Mouse (Mus musculus): ENCODE measurements around the gene Nme3. TPM values are rescaled to one million over a fixed set of nuclear protein-coding genes. Genes with fewer than 3 reads are reported as not detected.

Gene Nme3
- polyA plus RNA-seq, 1 experiment from 2014 or later, result 84.6 TPM

GRCm38 (mm10) chr17:24874989-24875388, 21.3 kb upstream of the Nme3 start:
- Histone ChIP-seq H3K4me2 (replicated peaks; ENCODE audit: low read depth, low read length) (no peak overlapping the region), H3K9me3 (ENCODE audit: control insufficient read depth, low read length) (no peaks in the 10 kb centered on the region), H3K4me1 (ENCODE audit: control insufficient read depth, insufficient read depth, low read length) (no peaks in the 10 kb centered on the region), H3K36me3 (ENCODE audit: control insufficient read depth, insufficient read depth, low read length) (no peaks in the 10 kb centered on the region), H3K4me3 (ENCODE audit: low read length) (no peak overlapping the region), H3K9ac (ENCODE audit: low read depth, low read length) (no peak overlapping the region), H3K27me3 (ENCODE audit: control insufficient read depth, insufficient read depth, low read length) (no peaks in the 10 kb centered on the region), H3K27ac (ENCODE audit: low read depth, low read length) (no peak overlapping the region)
- ATAC-seq (ENCODE audit: low FRiP score, low TSS enrichment), result no peak
- WGBS, result 84% methylated on average over 8 of the region's 8 CpGs

- WGBS, result 50% methylated on average over 10 of the region's 10 CpGs
- no peaks in the 10 kb centered on the region for H3K9me3 ChIP-seq (ENCODE audit: control insufficient read depth, low read length)
Observed at GRCm38 (mm10) chr17:24877336-24878116, 18.8 kb upstream of the Nme3 start.

GRCm38 (mm10) chr17:24878117-24878397, 18.2 kb upstream of the Nme3 start:
- Histone ChIP-seq H3K4me1 (ENCODE audit: control insufficient read depth, insufficient read depth, low read length) (no peaks in the 10 kb centered on the region), H3K9ac (ENCODE audit: low read depth, low read length) (no peak overlapping the region), H3K4me3 (ENCODE audit: low read length) (no peak overlapping the region), H3K27ac (ENCODE audit: low read depth, low read length) (no peak overlapping the region), H3K27me3 (ENCODE audit: control insufficient read depth, insufficient read depth, low read length) (no peaks in the 10 kb centered on the region), H3K36me3 (ENCODE audit: control insufficient read depth, insufficient read depth, low read length) (peaks cover 4% of the 10 kb centered on the region), H3K9me3 (ENCODE audit: control insufficient read depth, low read length) (no peaks in the 10 kb centered on the region), H3K4me2 (replicated peaks; ENCODE audit: low read depth, low read length) (no peak overlapping the region)
- no peak for ATAC-seq (ENCODE audit: low FRiP score, low TSS enrichment)
- WGBS, result 24% methylated on average over 5 of the region's 5 CpGs

More at GRCm38 (mm10) chr17:24877336-24878116, 18.8 kb upstream of the Nme3 start:
- Histone ChIP-seq H3K27ac (ENCODE audit: low read depth, low read length) (no peak overlapping the region), H3K36me3 (ENCODE audit: control insufficient read depth, insufficient read depth, low read length) (no peaks in the 10 kb centered on the region; the same call in 1 of the 2 replicates), H3K27me3 (ENCODE audit: control insufficient read depth, insufficient read depth, low read length) (no peaks in the 10 kb centered on the region), H3K4me2 (replicated peaks; ENCODE audit: low read depth, low read length) (no peak overlapping the region), H3K4me1 (ENCODE audit: control insufficient read depth, insufficient read depth, low read length) (no peaks in the 10 kb centered on the region), H3K4me3 (ENCODE audit: low read length) (no peak overlapping the region), H3K9ac (ENCODE audit: low read depth, low read length) (no peak overlapping the region)
- no peak for ATAC-seq (ENCODE audit: low FRiP score, low TSS enrichment)

- 79% methylated on average over 8 of the region's 8 CpGs for WGBS
- Histone ChIP-seq H3K36me3 (ENCODE audit: control insufficient read depth, insufficient read depth, low read length) (peaks cover 9% of the 10 kb centered on the region), H3K9ac (ENCODE audit: low read depth, low read length) (no peak overlapping the region)
Observed at GRCm38 (mm10) chr17:24878531-24878930, 17.8 kb upstream of the Nme3 start.

GRCm38 (mm10) chr17:24881738-24882440, 14.4 kb upstream of the Nme3 start:
- 47% methylated on average over 7 of the region's 7 CpGs for WGBS
- Histone ChIP-seq H3K4me1 (ENCODE audit: control insufficient read depth, insufficient read depth, low read length) (peaks cover 8% of the 10 kb centered on the region), H3K4me3 (ENCODE audit: low read length) (no peak overlapping the region), H3K9me3 (ENCODE audit: control insufficient read depth, low read length) (no peaks in the 10 kb centered on the region), H3K9ac (ENCODE audit: low read depth, low read length) (no peak overlapping the region), H3K27ac (ENCODE audit: low read depth, low read length) (no peak overlapping the region), H3K36me3 (ENCODE audit: control insufficient read depth, insufficient read depth, low read length) (peaks cover 16% of the 10 kb centered on the region), H3K4me2 (replicated peaks; ENCODE audit: low read depth, low read length) (no peak overlapping the region), H3K27me3 (ENCODE audit: control insufficient read depth, insufficient read depth, low read length) (no peaks in the 10 kb centered on the region)
- ATAC-seq (ENCODE audit: low FRiP score, low TSS enrichment), result no peak

More at GRCm38 (mm10) chr17:24878531-24878930, 17.8 kb upstream of the Nme3 start:
- Histone ChIP-seq H3K4me1 (ENCODE audit: control insufficient read depth, insufficient read depth, low read length) (no peaks in the 10 kb centered on the region), H3K9me3 (ENCODE audit: control insufficient read depth, low read length) (no peaks in the 10 kb centered on the region), H3K27ac (ENCODE audit: low read depth, low read length) (no peak overlapping the region), H3K4me2 (replicated peaks; ENCODE audit: low read depth, low read length) (no peak overlapping the region), H3K27me3 (ENCODE audit: control insufficient read depth, insufficient read depth, low read length) (no peaks in the 10 kb centered on the region), H3K4me3 (ENCODE audit: low read length) (no peak overlapping the region)
- ATAC-seq (ENCODE audit: low FRiP score, low TSS enrichment), result no peak

GRCm38 (mm10) chr17:24884391-24884790, 11.9 kb upstream of the Nme3 start:
- H3K27ac ChIP-seq (ENCODE audit: low read depth, low read length), result no peak overlapping the region
- H3K36me3 ChIP-seq (ENCODE audit: control insufficient read depth, insufficient read depth, low read length), result peaks cover 17% of the 10 kb centered on the region
- no peaks in the 10 kb centered on the region for H3K9me3 ChIP-seq (ENCODE audit: control insufficient read depth, low read length)
- no peak overlapping the region for H3K9ac ChIP-seq (ENCODE audit: low read depth, low read length)
- peaks cover 18% of the 10 kb centered on the region for H3K4me1 ChIP-seq (ENCODE audit: control insufficient read depth, insufficient read depth, low read length)
- H3K27me3 ChIP-seq (ENCODE audit: control insufficient read depth, insufficient read depth, low read length), result no peaks in the 10 kb centered on the region
- 87% methylated on average over 6 of the region's 6 CpGs for WGBS
- H3K4me2 ChIP-seq (replicated peaks; ENCODE audit: low read depth, low read length), result no peak overlapping the region
- no peak overlapping the region for H3K4me3 ChIP-seq (ENCODE audit: low read length)
- no peak for ATAC-seq (ENCODE audit: low FRiP score, low TSS enrichment)

- WGBS, result 26% methylated on average over 22 of the region's 22 CpGs
- Histone ChIP-seq H3K4me3 (ENCODE audit: low read length) (peak overlapping the region; percentile 66), H3K4me1 (ENCODE audit: control insufficient read depth, insufficient read depth, low read length) (peaks cover 18% of the 10 kb centered on the region), H3K9me3 (ENCODE audit: control insufficient read depth, low read length) (no peaks in the 10 kb centered on the region), H3K4me2 (replicated peaks; ENCODE audit: low read depth, low read length) (peak overlapping the region; percentile 89), H3K27ac (ENCODE audit: low read depth, low read length) (no peak overlapping the region), H3K9ac (ENCODE audit: low read depth, low read length) (peak overlapping the region; percentile 69), H3K36me3 (ENCODE audit: control insufficient read depth, insufficient read depth, low read length) (peaks cover 29% of the 10 kb centered on the region), H3K27me3 (ENCODE audit: control insufficient read depth, insufficient read depth, low read length) (no peaks in the 10 kb centered on the region)
- no peak for ATAC-seq (ENCODE audit: low FRiP score, low TSS enrichment)
Observed at GRCm38 (mm10) chr17:24885356-24886133, 10.8 kb upstream of the Nme3 start.

GRCm38 (mm10) chr17:24886134-24886931, 10.0 kb upstream of the Nme3 start, which contains the start of the genes Nubp2 and Spsb3:
Gene Nubp2, minus strand, starts transcription at chr17:24886349.
Gene Spsb3, plus strand, starts transcription at chr17:24886643.
- H3K4me2 ChIP-seq (replicated peaks; ENCODE audit: low read depth, low read length), result peak within 1 kb of the TSS; percentile 92
- H3K27ac ChIP-seq (ENCODE audit: low read depth, low read length), result peak within 1 kb of the TSS; percentile 56
- H3K4me3 ChIP-seq (ENCODE audit: low read length), result peak within 1 kb of the TSS; percentile 74
- under 1% methylated on average over 69 of the region's 69 CpGs for WGBS
- peak within 1 kb of the TSS; percentile 87 for H3K9ac ChIP-seq (ENCODE audit: low read depth, low read length)
- H3K4me1 ChIP-seq (ENCODE audit: control insufficient read depth, insufficient read depth, low read length), result peaks cover 18% of the 10 kb centered on the region
- ATAC-seq (ENCODE audit: low FRiP score, low TSS enrichment), result peak; percentile 96
- H3K9me3 ChIP-seq (ENCODE audit: control insufficient read depth, low read length), result no peaks in the 10 kb centered on the region
- no peaks in the 10 kb centered on the region for H3K27me3 ChIP-seq (ENCODE audit: control insufficient read depth, insufficient read depth, low read length)
- H3K36me3 ChIP-seq (ENCODE audit: control insufficient read depth, insufficient read depth, low read length), result peaks cover 36% of the 10 kb centered on the region
